Mouse (Mus musculus): ENCODE measurements at regions not wholly inside any gene's neighbourhood (a gene's known extent, or its start where the extent isn't known, plus 50 kb on each side); places are given as distances from the start of the nearest gene placed in this dataset.
"Not testable (repeated sequence)": the region's sequence is repeated elsewhere in the genome, so short reads cannot be mapped to it uniquely, and the experiment has no call there.

- DNase-seq (ENCODE audit: low read depth), result peak; percentile 77
- TF ChIP-seq CTCF (IDR thresholded peaks at IDR 0.05; ENCODE audit: borderline replicate concordance, extremely low read depth, insufficient read depth, insufficient read length) (no peak), POLR2A (IDR thresholded peaks at IDR 0.05; ENCODE audit: borderline replicate concordance, extremely low read depth, insufficient read depth, insufficient read length, poor library complexity, severe bottlenecking) (no peak)
These were observed 475.1 kb downstream of the Tbl1xr1 start for GRCm38 (mm10) chr3:22551516-22551915.

- TF ChIP-seq CTCF (IDR thresholded peaks at IDR 0.05; ENCODE audit: borderline replicate concordance, extremely low read depth, insufficient read depth, insufficient read length) (no peak), POLR2A (IDR thresholded peaks at IDR 0.05; ENCODE audit: borderline replicate concordance, extremely low read depth, insufficient read depth, insufficient read length, poor library complexity, severe bottlenecking) (no peak)
- no peak for DNase-seq (ENCODE audit: low read depth)
These were observed 483.1 kb downstream of the Tbl1xr1 start for GRCm38 (mm10) chr3:22559556-22559955.

GRCm38 (mm10) chr3:22560476-22561170 lies 484.2 kb downstream of the Tbl1xr1 start:
- DNase-seq (ENCODE audit: low read depth), result not testable (repeated sequence)

Measured in brain, embryonic 14.5 days (tissue).